Mouse (Mus musculus) liver, adult 2 months (tissue): ENCODE data around the gene Acsl1.

Source experiments
- CTCF ChIP-seq: fragments of 200-500 bp; IDR thresholded peaks from 2 replicates; pipeline ENCODE4 v1.5.1; 2011; ENCODE audit warnings: low read depth, low read length, control low read depth
- POLR2A ChIP-seq: fragments of 200-500 bp; IDR thresholded peaks from 2 replicates; pipeline ENCODE4 v1.6.1; 2011; ENCODE audit warnings: low read length, control low read depth; ENCODE audit not compliant: insufficient read depth; ENCODE audit errors: extremely low read depth

DNA sequence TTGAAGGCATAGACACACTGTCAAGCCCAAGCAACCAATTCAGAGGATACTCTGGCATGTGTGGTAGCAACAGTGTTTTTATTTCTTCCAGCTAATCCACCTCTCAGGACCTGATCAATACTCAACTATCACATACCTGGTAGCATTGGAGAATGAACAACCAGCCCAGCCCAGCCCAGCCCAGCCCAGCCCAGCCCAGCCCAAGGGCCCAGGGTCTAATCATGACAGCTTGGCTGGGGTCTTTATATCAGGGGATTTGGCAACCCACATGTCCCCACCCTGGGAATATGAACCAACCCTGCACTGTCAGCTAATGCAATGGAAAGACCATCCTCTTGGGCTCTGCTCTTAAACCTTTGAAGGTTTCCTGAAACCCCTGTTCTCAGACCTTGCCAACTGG, 42.9 kb upstream of the Acsl1 start:
- no peak for TF ChIP-seq POLR2A
- TF ChIP-seq CTCF: no peak
